Comparison of ENCODE assay signal across 13 mouse cellular contexts in genomic region chr13:102889537-102889936, GRCm38 (mm10).
DNase-seq lines count a peak whose midpoint lies in the region; ATAC-seq and TF ChIP-seq lines count a peak whose summit lies in the region.
"Had no signal": no experiment of that assay in that cellular context is flagged by ENCODE, and none has a peak within 500 bp of the region (broad histone marks: within the 10 kb centered on the region; RNA-seq: fewer than 3 reads in every experiment).

No protein-coding gene starts in this region.

- H3K27me3 ChIP-seq in E14TG2a.4 (ENCODE audit: insufficient read depth, low read length) (no peaks in the 10 kb centered on the region), ES-Bruce4 (ENCODE audit: control insufficient read depth, insufficient read depth, low read length, poor library complexity, severe bottlenecking) (no peaks in the 10 kb centered on the region)
- H3K27me3 ChIP-seq in midbrain, embryonic 16.5 days (ENCODE audit: control insufficient read depth, insufficient read depth, low read depth, low read length) = no peaks in the 10 kb centered on the region
- H3K27me3 ChIP-seq: CH12.LX; lung, embryonic 15.5 days had no signal

- H3K4me1 ChIP-seq in E14TG2a.4 (replicated peaks; ENCODE audit: low read depth, low read length) (peaks cover 34% of the 10 kb centered on the region), ES-Bruce4 (ENCODE audit: control insufficient read depth, insufficient read depth, low read length) (no peaks in the 10 kb centered on the region)
- H3K4me1 ChIP-seq in midbrain, embryonic 16.5 days (ENCODE audit: control insufficient read depth, insufficient read depth, low read length) = peaks cover 13% of the 10 kb centered on the region

- no peak for TF ChIP-seq EP300 in ES-Bruce4 (IDR thresholded peaks at IDR 0.05; ENCODE audit: insufficient read depth, low read depth, low read length)

- no peak overlapping the region for H3K27ac ChIP-seq in ES-Bruce4 (ENCODE audit: insufficient read depth, low read length)
- H3K27ac ChIP-seq in midbrain, embryonic 16.5 days (ENCODE audit: low read length) = no peak overlapping the region
- H3K27ac ChIP-seq: lung, embryonic 15.5 days had no signal

- no peak overlapping the region for H3K9ac ChIP-seq in ES-Bruce4 (ENCODE audit: low read depth, poor library complexity, severe bottlenecking)
- no peak overlapping the region for H3K9ac ChIP-seq in midbrain, embryonic 16.5 days (ENCODE audit: low read depth, low read length)
- H3K9ac ChIP-seq: lung, embryonic 15.5 days had no signal

- H3K4me2 ChIP-seq in midbrain, embryonic 16.5 days (ENCODE audit: low read length) = no peak overlapping the region
- H3K4me2 ChIP-seq: lung, embryonic 15.5 days had no signal

- H3K9me3 ChIP-seq in E14TG2a.4 (ENCODE audit: low read length) (no peaks in the 10 kb centered on the region), ES-Bruce4 (replicated peaks; ENCODE audit: control insufficient read depth, insufficient read depth, low read length, poor library complexity, severe bottlenecking) (no peaks in the 10 kb centered on the region)
- H3K9me3 ChIP-seq in midbrain, embryonic 16.5 days (replicated peaks; ENCODE audit: control insufficient read depth, low read length, poor library complexity, severe bottlenecking) = no peaks in the 10 kb centered on the region
- H3K9me3 ChIP-seq: lung, embryonic 15.5 days had no signal

- TF ChIP-seq CTCF in E14TG2a.4 (conservative IDR thresholded peaks at IDR 0.05; ENCODE audit: low read length) (no peak), ES-Bruce4 (IDR thresholded peaks at IDR 0.05; ENCODE audit: low read depth, low read length) (no peak)

- H3K4me3 ChIP-seq in E14TG2a.4 (replicated peaks; ENCODE audit: low read length) = peak overlapping the region; percentile 29; the same call in 1 of the 2 replicates
- peak overlapping the region; percentile 27; the same call in 1 of the 2 replicates for H3K4me3 ChIP-seq in ES-Bruce4 (ENCODE audit: low read depth, low read length)
- no peak overlapping the region for H3K4me3 ChIP-seq in midbrain, embryonic 16.5 days (ENCODE audit: low read depth, low read length)
- H3K4me3 ChIP-seq: lung, embryonic 15.5 days had no signal

- ATAC-seq in midbrain, embryonic 16.5 days = no peak

- DNase-seq in kidney, adult 11 months = peak; percentile 50
- DNase-seq in kidney, postnatal 14 days = peak; percentile 40
- no peak for DNase-seq in spleen, adult 18-20 months
- DNase-seq in frontal cortex, postnatal 10 days (ENCODE audit: low spot score in 2 of 2) = no peak
- DNase-seq: cerebellum, adult 9-10 months; embryo, embryonic 11 days; heart, postnatal 4 days; liver had no signal

- no peaks in the 10 kb centered on the region for H3K36me3 ChIP-seq in E14TG2a.4 (ENCODE audit: insufficient read depth, low read length)
- H3K36me3 ChIP-seq in ES-Bruce4 (ENCODE audit: control insufficient read depth, insufficient read depth, low read length, poor library complexity, severe bottlenecking) = no peaks in the 10 kb centered on the region
- no peaks in the 10 kb centered on the region for H3K36me3 ChIP-seq in midbrain, embryonic 16.5 days (ENCODE audit: control insufficient read depth, insufficient read depth, low read length)
- H3K36me3 ChIP-seq: lung, embryonic 15.5 days had no signal

- WGBS in midbrain, embryonic 16.5 days = 89% methylated on average over 13 of the region's 13 CpGs

- no peak for TF ChIP-seq POLR2A in ES-Bruce4 (IDR thresholded peaks at IDR 0.05; ENCODE audit: insufficient read depth, low read length)

Comparison
In these comparisons a context has a peak if more than half of its experiments do, and no peak if none do; other contexts are left out.
1. DNase-seq: peak in kidney, adult 11 months (single experiment) and kidney, postnatal 14 days (single experiment); none in spleen, adult 18-20 months (0 of 2) and frontal cortex, postnatal 10 days (0 of 2).